Mouse (Mus musculus) gastrocnemius, postnatal 25 days (tissue): Measurements from ENCODE around the gene Trp53tg5. TPM values are rescaled to one million over a fixed set of nuclear protein-coding genes. Genes with fewer than 3 reads are reported as not detected.

Source experiments
- DNase-seq: peaks from one replicate; pipeline ENCODE4 v3.0.0; 2022
- long read RNA-seq, 2 experiments: library from polyadenylated mRNA; stranded (forward); transcript quantifications; one replicate each; pipeline ENCODE4 v2.0.0; 2021
- total RNA-seq, 2 experiments: library from RNA; stranded (reverse); gene quantifications; 1 replicate in 1 of 2; 2 replicates in 1 of 2; pipeline ENCODE4 v1.2.3; 2021

Trp53tg5 gene
- total RNA-seq = not detected
- long read RNA-seq, experiment 1 = 0 reads
- long read RNA-seq, experiment 2 = 0 reads

DNA sequence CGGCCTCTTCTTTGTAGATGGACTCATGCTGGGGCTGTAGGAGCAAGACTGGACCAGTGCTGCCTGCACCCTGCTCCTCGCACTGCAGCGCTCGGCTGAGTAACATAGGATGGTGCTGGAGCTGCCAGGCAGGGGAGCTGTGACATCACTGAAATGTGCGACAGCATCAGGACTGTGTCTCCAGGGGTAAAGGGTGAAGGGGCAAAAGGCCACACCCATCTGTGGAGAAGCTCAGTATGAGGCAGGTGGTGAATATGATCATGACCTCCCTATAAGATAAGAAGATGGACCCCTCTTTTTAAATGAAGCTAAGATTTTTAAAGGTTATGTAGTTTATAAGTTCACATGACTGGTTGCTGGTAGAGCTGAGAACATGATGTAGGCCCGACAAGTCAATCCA, at the start of gene Trp53tg5:
TSS of gene Trp53tg5 (minus strand) at position 101 of the 400 bp plus-strand sequence.
- no peak for DNase-seq

DNA sequence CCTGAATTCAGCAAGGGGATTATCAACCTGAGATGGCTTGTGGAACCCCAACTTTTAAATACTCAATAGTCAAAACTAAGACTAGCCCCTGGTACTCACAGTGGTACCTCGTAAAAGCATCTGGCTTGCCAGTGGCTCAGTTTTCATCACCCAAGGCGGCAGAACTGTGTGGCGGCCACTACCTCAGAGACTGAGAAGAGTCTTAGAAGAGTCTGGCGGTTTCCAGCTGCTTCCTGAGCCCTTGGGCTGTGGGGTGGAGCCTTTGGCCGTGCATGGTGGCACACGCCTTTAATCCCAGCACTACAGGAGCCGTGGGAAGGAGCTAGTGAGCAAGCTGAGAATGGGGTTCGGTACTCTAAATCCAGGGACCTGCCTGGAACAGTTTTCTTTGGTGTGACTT, 48.8 kb upstream of the Trp53tg5 start:
- DNase-seq = no peak

DNA sequence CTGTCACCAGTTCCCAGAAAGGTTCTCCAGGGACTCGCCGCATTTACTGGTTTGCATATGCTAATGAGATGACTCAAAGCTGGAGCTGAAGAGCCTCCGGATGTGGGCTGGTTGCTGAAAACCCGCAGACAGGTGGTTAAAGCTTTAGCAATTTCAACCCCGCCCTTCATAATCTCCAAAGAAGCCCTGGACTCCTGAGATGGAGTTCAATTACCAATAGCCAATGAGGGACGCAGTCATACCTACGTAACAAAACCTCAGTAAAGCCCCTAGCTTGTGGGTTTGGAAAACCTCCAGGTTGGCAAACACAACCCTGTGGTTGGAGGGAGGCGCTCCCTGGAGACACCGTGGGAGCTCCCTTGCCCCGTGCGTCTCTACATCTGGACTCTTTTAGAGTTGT, 48.3 kb upstream of the Trp53tg5 start:
- no peak for DNase-seq

DNA sequence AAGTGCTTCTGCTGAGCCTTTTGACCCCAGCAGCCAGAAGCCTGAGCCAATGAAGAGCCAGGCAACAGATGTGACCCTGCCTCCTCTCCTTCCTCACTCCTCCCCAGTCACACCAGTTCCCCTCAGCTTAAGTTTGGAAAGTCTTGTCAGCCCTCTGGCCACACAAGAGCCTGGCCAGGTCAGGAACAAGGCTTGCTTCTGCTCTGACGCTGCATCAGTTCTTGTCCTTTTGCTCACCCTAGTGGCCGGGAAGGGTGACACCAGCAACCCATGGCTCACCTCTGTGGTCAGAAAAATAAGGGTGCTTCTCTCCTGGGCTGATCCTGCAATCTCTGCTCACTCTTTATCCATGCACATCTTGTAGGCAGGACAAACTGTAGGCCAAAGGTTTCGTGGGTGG, 47.3 kb upstream of the Trp53tg5 start:
- peak; percentile 20 for DNase-seq

DNA sequence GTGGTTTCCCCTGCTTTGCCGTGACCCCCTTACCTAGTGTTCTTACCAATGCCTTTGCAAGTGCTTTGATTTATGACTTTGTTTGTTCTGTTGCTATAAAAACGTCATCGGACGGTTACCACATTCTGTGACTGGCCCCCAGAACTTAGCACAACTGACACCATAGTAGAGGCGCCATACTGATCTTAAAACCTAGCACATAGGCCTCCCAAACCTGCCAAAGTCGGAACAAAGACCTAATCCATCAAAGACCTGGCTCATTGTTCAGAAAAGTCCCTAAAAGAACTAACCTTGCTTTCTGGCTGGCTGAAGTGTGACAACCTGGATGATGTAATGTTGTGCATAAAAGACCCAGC, 45.6 kb upstream of the Trp53tg5 start:
- DNase-seq = no peak

DNA sequence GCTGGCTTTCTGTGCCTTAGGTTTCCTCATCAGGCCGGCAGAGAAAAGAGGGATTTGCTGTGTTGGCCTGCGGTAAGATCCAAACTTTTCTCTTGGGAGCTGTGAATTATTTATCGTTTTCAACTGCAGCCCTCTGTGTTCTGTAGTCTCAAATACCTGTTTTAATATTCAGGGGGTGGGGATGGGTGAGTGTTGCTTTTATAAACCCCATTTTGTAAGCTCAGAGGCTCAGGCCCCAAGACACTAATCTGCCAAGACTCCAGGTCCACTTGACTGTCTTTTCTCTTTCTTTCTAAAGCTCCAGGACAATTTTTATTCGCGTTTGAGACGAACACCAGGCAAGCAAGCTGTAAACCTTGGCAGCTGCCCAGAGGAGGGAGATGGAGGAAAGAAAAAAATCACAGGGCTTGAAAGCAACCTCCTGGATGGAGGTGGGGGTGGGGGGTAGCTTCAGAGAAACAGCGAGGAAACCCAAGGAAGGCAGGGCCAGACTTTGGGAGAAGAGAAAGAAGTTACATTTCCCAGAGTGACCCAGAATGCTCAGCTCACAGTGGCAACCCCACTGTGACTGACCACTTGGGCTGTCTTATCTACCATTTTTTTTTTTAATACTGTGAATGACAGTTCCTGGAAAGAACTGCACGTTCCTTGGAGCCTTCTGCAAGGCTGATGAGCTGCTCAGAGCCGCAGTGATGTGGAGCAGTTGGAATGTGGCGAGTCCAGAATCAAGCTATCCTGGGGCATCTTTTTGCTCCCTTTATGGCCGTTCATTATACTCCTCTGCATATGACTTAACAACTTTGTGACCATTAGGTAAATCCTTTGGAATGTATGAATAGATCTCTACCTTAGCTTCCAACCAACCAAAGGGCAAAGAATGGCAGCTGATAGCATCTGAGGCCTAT, 45.0 kb upstream of the Trp53tg5 start:
- DNase-seq = no peak

DNA sequence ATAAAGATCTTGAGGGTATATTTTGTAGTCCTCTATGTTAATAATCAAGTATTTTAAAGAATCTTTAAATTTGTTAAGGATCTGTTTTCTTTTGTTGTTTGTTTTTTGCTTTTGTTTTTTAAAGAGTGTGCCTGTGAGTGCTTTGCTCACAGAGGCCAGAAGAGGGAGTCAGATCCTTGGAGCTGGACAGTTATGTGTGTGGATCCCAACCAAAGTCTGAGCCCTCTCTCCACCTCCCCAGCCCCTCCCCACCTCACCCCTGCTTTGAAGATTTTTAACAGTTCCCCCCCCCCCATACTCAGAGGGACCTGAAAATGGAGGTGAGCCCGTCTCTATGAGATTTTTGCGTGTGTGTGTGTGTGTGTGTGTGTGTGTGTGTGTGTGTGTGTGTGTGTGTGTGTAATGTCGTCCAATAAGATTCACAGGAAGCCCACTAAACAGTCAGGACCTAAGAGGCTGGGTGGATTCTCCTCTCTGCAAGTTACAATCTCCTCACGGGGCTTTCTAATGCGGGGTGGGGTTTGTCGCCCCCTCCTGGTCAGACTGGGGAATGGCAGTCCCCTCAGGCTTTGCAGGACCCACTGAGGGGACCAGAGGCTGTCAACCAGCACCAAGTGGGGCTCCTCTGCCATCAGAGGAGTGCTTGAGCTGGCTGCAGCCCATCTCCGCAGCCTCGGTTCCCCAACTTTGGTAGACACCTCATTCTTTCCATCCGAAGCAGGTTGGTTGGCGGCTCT, 44.1 kb upstream of the Trp53tg5 start:
- DNase-seq = peak; percentile 49

DNA sequence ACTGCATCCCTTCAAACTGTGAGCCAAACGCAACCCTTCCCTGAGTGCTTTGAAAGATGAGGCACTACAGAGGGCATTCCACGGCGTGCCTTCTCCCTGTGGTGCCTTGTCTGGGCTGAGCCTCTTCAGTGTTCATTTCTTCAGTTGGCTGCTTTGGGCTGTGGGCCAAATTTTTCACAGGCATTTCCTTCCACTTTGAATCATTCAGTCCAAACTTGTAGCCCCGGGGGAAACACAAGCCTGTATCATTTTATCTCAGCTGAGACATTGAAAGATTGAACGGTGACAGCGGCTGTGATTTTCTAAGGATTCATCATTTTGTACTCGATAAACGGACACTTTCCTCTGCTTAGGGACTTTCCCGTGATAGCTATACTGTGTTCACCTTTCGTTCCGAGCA, 43.1 kb upstream of the Trp53tg5 start:
- DNase-seq = no peak

DNA sequence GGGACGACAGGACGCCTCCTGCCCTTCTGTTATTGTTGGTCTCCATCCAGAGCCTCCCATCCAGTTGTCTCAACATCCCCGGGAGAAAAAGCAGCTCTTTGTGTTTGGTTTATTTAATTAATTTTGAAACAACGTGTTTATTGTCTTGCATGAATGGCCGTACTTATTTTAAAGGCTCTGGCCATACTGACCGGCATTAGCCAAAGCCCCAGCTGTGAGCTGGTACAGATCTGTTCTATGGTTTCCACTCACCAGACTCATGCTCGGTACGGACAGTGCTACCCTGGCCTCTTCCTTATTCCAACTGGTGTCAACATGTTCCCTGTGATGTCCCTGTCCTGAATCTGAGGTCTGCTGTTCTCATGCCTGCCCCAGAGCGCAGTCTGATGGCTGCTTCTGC, 42.4 kb upstream of the Trp53tg5 start:
- no peak for DNase-seq

DNA sequence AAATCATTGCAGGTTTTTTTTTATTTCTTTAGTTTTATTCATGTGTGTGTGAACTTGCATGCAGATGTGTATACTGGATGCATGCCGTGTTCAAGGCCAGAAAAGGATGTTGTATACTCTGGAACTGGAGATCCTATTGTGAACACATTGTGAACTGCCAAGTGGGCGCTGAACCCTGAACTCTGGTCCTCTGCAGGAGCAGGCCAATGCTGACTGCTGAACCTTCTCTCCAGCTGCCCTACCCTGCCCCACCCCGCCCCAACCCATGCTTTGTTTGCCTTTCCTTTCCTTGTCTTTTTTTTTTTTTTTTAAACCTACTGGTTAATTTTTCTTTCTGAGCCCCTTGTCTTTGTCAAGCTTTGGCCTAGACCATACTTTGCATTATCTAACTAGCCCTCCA, 41.4 kb upstream of the Trp53tg5 start:
- DNase-seq = no peak

DNA sequence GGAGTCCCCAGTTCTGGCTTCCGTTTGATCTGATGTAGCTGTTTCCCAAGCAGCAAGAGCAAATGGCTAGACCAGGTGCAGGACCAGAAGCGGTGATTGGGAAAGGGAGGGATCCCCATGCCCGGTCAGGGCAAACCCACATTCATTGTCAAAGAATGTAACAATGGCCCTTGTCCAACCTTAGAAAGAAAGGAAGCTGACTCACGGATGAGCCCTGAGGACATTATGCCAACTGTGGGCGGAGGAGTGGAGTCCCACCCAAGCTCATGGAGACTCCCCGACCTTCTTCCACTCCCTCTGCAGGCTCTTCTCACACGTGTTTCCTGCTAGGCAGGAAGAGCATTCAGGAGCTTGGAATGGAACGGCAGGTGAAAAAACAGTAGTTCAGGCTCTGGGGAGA, 39.9 kb upstream of the Trp53tg5 start:
- DNase-seq = peak; percentile 22

DNA sequence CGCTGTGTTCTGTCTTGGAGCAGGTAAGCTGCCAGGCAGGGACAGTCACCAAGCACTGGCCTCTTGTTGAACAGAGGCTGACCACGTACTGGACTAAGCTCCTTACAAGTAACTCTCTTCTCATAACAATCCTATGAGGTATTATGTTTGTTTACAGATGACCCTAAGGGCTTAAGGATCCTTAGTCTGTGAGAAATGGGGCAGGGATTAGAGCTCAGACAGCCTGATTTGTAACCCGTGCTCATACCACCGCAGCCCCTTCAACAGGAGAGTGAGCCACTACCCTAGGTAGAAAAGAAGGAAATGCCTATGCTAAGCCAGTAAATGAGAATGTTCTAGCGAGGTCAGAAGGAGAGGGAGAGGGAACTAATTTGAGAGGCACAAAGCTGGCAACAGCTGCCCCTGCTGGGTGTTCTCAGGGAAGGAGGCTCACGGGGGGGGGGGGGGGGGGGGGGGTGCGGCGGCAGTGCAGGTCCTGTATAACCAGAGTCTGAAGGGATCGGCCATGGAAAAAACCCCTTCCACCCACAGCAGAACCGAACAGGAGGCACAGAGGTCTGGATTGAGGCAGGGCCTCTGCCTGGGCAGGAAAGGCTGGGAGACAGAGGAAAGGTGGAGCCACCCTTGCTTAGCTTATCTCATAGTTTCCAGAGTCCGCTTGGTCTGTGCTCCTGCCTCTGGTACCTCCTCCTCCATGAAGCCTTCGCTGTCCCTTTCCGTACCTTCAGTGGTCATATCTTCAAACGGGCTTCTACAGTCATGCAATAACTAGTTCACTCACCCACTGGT, 38.8 kb upstream of the Trp53tg5 start:
- no peak for DNase-seq

DNA sequence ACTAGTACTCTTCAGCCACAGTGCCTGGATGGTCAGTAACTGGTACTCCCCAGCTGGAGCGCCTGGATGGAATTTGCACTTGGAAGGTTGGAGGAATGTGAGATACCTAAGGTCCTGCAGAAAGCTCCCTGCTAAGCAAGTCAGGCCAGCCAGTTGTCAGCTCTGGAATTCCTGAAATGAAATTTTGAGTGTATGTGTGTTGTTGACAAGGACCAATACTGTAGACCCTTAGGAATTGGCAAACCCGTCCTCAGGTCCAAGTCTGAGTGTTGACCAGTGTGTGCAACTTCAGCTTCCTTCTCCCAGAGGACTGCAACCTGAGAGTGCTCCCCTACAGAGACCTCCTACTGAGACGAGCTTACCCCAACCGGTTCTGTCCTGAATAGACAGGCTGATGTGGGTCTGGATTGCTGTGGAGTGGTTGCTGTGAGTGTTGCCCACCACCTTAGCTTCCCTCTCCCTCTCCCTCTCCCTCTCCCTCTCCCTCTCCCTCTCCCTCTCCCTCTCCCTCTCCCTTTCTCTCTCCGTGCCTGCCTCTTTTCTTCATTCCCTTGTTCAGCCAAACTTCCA, 37.2 kb upstream of the Trp53tg5 start:
- DNase-seq = no peak

DNA sequence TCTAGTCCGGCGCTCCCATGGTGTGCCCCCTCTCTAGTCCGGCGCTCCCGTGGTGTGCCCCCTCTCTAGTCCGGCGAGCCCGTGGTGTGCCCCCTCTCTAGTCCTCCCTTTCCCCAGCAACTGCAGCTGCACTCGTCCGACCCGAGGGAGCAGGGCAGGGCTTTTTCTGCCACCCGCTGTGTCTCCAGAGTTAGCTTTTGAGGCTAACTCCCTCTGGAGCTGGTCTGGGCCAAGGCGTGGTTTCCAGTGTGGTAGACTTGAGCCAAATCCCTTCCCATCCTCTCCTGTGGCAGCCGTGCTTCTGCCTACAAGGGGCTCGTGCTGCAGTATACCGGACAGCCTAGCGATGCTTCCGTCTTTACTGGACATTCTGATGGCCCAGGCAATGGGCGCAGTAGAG, 34.3 kb upstream of the Trp53tg5 start:
- DNase-seq = no peak

DNA sequence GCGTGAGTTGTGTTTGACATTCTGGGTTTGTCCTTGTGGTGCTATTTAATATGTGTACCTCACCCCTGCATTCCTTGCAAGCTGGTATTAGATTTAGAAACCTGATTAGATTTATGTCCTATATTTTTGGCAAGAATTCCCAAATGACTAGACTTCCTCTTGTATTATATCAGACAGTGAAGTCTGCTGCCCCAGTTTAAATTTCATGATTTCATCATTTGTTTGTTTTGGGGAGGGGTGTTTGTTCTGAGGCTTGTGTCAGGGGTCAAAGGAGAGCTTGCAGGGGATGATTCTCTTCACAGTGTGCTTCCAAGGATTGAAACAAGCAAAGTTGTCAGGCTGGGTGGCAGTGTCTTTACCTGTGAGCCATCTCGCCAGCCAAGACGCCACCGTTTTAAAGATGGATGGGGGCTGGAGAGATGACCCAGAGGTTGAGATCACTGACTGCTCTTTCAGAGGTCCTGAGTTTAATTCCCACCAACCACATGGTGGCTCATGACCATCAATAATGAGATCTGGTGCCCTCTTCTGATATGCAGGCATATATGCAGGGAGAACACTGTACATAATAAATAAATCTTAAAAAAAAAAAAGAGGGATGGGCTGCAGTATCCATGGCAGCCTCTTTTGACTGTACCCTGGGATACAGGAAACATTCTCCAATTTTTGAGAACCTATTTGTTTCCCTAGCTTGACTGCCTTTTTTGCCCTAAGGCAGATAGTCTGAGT, 32.3 kb upstream of the Trp53tg5 start:
- DNase-seq = no peak

DNA sequence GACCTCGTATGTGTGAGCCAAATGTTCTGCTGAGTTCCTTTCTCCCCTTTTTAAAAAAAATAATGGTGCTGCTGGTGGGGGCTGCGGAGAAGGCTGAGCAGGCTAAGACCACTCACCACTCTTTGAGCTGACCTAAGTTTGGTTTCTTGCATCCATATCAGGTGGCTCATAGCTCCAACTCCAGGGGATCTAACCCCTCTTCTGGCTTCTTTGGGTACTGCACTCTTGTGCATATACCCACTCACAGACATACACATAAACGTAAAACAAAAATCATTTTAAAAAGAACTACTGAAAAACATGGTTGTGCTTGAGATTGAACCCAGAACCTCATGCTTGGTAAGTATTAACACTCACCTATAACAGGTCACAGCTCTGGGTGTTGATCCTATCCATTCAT, 31.4 kb upstream of the Trp53tg5 start:
- no peak for DNase-seq

DNA sequence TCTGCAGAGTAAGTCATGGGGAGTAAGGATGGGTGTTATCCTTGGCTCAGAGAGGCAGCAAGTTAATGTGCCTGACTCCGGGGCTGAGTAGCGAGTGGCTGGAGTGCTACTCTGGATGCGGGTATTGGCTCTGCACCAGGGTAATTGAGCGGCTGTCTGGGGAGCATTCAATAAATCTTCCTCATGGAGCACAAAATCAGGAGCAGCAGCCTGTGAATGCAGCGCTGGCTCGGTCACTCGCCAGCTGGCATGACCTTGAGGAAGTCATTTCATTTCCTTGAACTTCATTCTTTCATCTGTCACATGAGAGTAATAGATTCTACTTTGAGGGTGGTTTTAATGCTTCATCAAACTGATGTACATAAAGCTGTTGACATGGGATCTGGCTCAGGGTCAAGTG, 27.0 kb upstream of the Trp53tg5 start:
- DNase-seq = no peak

DNA sequence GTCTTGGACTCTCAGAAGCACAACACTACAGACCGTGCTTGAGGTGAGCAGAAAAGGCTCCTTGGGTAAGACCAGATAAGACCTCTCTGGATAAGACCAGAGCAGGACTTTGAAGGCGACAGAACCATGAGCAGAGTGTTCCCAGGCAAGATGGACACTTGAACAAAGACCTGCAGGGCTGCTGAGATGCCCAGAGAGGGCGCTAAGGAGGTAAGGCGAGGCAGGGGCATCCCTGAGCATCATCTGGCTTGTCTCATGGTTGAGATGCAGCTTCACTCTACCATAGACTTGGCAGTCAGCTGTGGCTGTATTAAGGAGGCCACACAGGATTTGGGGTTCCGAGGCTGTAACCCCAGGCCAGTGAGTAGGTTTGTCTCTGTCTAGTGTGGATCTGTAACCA, 25.8 kb upstream of the Trp53tg5 start:
- DNase-seq = no peak

DNA sequence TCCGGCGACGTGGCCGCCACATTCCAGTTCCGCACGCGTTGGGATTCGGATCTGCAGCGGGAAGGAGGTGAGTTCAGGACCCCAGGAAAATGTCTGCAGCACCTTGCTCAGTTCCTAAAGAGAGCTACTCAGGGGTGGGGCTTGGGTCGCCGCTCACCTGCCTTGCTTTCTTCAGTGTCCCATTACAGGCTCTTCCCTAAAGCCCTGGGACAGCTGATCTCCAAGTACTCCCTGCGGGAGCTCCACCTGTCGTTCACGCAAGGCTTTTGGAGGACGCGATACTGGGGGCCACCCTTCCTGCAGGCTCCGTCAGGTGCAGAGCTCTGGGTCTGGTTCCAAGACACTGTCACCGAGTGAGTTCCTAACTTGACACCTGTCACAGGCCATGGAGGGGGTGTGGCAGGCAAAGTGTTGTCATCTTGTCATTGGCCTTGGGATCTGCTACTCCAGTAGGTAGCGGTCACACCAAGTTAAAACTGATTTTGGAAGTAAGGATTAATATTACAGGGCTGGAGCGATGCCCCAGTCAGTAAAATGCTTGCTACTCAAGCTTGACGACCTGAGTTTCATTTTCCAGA, 24.3 kb upstream of the Trp53tg5 start:
- DNase-seq = no peak

DNA sequence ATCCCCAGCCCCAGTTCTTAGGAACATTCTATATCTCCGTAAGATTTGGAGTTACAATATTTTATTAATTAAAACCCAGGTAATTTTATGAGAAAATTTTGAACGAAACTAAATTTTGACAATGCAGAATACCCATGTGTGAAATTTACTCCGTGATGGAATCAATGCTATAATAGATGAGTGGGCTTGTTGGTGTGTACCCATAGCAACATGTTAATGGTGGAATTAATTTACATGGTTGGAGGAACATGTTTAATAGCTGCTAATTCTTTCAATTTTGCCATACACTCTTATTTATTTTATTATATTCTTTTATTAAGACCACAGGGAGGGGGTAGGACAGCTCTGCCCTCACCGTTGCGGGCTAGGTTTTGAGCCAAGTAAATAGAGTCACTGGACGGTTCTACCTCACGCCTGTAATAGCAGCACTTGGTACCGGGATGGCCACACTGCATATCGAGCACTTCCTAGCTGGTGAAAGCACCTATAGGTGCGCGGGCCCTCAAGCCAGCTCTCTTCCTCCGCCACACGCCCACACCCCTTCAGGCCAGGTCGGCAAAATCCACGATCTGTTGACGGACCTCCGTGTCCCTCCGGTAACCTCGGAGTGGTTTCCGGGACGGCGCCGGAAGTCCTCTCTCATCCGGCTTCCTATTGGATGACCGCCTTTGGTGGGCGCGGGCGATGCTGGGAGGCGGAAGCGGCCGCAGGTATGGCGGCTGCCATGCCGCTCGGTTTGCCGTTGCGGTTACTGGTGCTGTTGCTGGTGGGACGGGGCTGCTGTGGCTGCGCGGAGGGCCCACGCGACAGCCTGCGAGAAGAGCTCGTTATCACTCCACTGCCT, 23.5 kb upstream of the Trp53tg5 start, which contains the start of gene Pigt:
TSS of gene Pigt (plus strand) at position 674 of the 844 bp plus-strand sequence.
- peak; percentile 83 for DNase-seq
